Mouse (Mus musculus) erythroid progenitor cell, adult 5-6 weeks (primary cell): Measurements from ENCODE around the gene Kmt5a. TPM values are rescaled to one million over a fixed set of nuclear protein-coding genes. Genes with fewer than 3 reads are reported as not detected.

Experiments
- ATAC-seq: replicated peaks from 2 replicates; pipeline ENCODE4 v1.8.0; 2016; ENCODE audit warnings: moderate number of reproducible peaks, mild to moderate bottlenecking, moderate TSS enrichment, inconsistent platforms; ENCODE audit not compliant: poor library complexity, low FRiP score, severe bottlenecking
- total RNA-seq, 2 experiments: library from RNA; stranded (forward) in 1 of 2; stranded (reverse) in 1 of 2; fragments of 150-400 nt in 1 of 2; fragments of 186-747, 209-891 nt in 1 of 2; gene quantifications; 2 replicates each; pipeline versions ENCODE4 v1.2.3 to v1.2.4; 2015 to 2017; ENCODE audit warnings: low replicate concordance in 2 of 2

Gene Kmt5a
- total RNA-seq, 2 experiments from 2014 or later = 307 to 488 TPM

- no peak for ATAC-seq
Observed at GRCm38 (mm10) chr5:124506731-124507359, 67.1 kb downstream of the Kmt5a start.

- no peak for ATAC-seq
Observed at GRCm38 (mm10) chr5:124509200-124509599, 69.5 kb downstream of the Kmt5a start.

DNA sequence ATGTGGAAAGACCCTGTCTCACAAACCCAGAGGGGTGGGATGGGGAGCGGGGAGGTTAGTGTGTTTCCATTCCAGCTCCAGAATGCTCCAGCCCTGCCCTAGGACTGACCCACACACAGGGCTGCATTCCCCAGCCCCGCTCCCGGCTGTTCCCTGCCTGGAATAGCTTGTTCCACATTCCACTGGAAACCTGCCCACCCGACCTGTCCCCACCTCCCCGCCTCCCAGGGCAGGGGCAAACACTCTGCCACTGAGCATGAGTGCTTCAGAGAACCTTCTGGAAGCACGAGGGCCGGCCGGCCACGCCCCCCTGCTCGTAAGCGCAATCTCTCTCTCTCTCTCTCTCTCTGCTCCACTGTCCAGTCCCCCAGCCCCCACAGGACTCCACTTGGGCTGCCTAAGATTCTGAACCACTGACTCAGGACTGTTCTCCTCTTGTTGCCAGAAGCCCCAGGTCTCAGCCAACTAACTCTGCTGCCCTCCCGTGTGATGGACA is 70.1 kb downstream of the Kmt5a start:
- ATAC-seq = no peak

DNA sequence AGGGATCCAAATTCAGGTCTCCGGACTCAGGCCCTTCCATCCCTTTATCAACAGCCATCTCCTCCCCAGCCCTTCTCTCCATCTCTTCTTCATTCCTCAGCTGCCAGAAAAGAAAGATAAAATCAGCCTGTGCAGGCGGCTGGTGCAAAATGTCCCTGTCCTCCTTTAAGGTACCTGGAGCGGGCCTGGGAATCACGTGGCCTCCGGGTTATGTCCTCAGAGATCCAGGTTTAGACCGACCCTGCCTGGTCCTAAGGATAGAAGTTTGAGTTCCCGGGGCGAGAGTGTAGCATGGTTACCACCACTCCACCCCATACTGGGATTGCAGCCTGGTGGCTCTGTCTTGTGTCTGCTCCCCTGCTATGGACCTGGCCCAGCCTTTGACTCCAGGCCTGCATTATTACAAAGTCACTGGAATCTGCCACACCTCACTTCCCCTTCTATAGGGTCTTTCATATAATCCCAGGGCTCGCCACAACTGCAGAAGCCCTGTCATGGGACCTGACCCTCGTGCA is 70.9 kb downstream of the Kmt5a start:
- ATAC-seq = no peak

Other genes with a start within 250 kb of the Kmt5a start
- gene Pitpnm2, start 190.2 kb upstream of the Kmt5a start, total RNA-seq (2015; ENCODE audit: low replicate concordance) = 0.42 and 2.5 TPM in 2 replicates
- gene Pitpnm2, start 190.2 kb upstream of the Kmt5a start, total RNA-seq (2017; ENCODE audit: low replicate concordance) = 0.51 and 0.76 TPM in 2 replicates
- 39.0 and 47.6 TPM in 2 replicates for gene Mphosph9, start 112.0 kb upstream of the Kmt5a start, total RNA-seq (2015; ENCODE audit: low replicate concordance)
- gene Mphosph9, start 112.0 kb upstream of the Kmt5a start, total RNA-seq (2017; ENCODE audit: low replicate concordance) = 54.2 and 56.6 TPM in 2 replicates
- 2.9 and 8.4 TPM in 2 replicates for gene 2810006K23Rik, start 111.8 kb upstream of the Kmt5a start, total RNA-seq (2015; ENCODE audit: low replicate concordance)
- 5.1 and 6.2 TPM in 2 replicates for gene 2810006K23Rik, start 111.8 kb upstream of the Kmt5a start, total RNA-seq (2017; ENCODE audit: low replicate concordance)
- gene Cdk2ap1, start 76.8 kb upstream of the Kmt5a start, total RNA-seq (2015; ENCODE audit: low replicate concordance) = 80.5 and 89.0 TPM in 2 replicates
- gene Cdk2ap1, start 76.8 kb upstream of the Kmt5a start, total RNA-seq (2017; ENCODE audit: low replicate concordance) = 70.8 and 92.4 TPM in 2 replicates
- gene Sbno1, start 13.9 kb upstream of the Kmt5a start, total RNA-seq (2015; ENCODE audit: low replicate concordance) = 43.6 and 59.9 TPM in 2 replicates
- 84.5 and 106 TPM in 2 replicates for gene Sbno1, start 13.9 kb upstream of the Kmt5a start, total RNA-seq (2017; ENCODE audit: low replicate concordance)
- 7.1 and 7.9 TPM in 2 replicates for gene Rilpl2, start 38.4 kb downstream of the Kmt5a start, total RNA-seq (2015; ENCODE audit: low replicate concordance)
- 5.3 and 7.0 TPM in 2 replicates for gene Rilpl2, start 38.4 kb downstream of the Kmt5a start, total RNA-seq (2017; ENCODE audit: low replicate concordance)
- gene Snrnp35, start 43.2 kb downstream of the Kmt5a start, total RNA-seq (2015; ENCODE audit: low replicate concordance) = 1.7 and 7.9 TPM in 2 replicates
- gene Snrnp35, start 43.2 kb downstream of the Kmt5a start, total RNA-seq (2017; ENCODE audit: low replicate concordance) = 9.0 TPM in 1 of 2 replicates, not detected in the other
- gene Rilpl1, start 91.5 kb downstream of the Kmt5a start, total RNA-seq (2015; ENCODE audit: low replicate concordance) = not detected in 2 replicates
- not detected in 2 replicates for gene Rilpl1, start 91.5 kb downstream of the Kmt5a start, total RNA-seq (2017; ENCODE audit: low replicate concordance)
- gene Tmed2, start 100.8 kb downstream of the Kmt5a start, total RNA-seq (2015; ENCODE audit: low replicate concordance) = 454 and 638 TPM in 2 replicates
- gene Tmed2, start 100.8 kb downstream of the Kmt5a start, total RNA-seq (2017; ENCODE audit: low replicate concordance) = 524 and 584 TPM in 2 replicates
- 5.8 and 9.6 TPM in 2 replicates for gene Ddx55, start 112.9 kb downstream of the Kmt5a start, total RNA-seq (2015; ENCODE audit: low replicate concordance)
- gene Ddx55, start 112.9 kb downstream of the Kmt5a start, total RNA-seq (2017; ENCODE audit: low replicate concordance) = 5.0 and 10.5 TPM in 2 replicates
- gene Eif2b1, start 139.2 kb downstream of the Kmt5a start, total RNA-seq (2015; ENCODE audit: low replicate concordance) = 17.7 and 21.0 TPM in 2 replicates
- 7.8 and 15.2 TPM in 2 replicates for gene Eif2b1, start 139.2 kb downstream of the Kmt5a start, total RNA-seq (2017; ENCODE audit: low replicate concordance)
- gene Gtf2h3, start 139.2 kb downstream of the Kmt5a start, total RNA-seq (2015; ENCODE audit: low replicate concordance) = 6.1 and 20.5 TPM in 2 replicates
- 4.7 and 16.6 TPM in 2 replicates for gene Gtf2h3, start 139.2 kb downstream of the Kmt5a start, total RNA-seq (2017; ENCODE audit: low replicate concordance)
- 3.8 and 7.2 TPM in 2 replicates for gene Atp6v0a2, start 188.6 kb downstream of the Kmt5a start, total RNA-seq (2015; ENCODE audit: low replicate concordance)
- gene Atp6v0a2, start 188.6 kb downstream of the Kmt5a start, total RNA-seq (2017; ENCODE audit: low replicate concordance) = 7.6 and 8.5 TPM in 2 replicates